Mouse (Mus musculus) heart, adult 10 weeks (tissue): ENCODE measurements around the gene Olfr160. TPM values are rescaled to one million over a fixed set of nuclear protein-coding genes. Genes with fewer than 3 reads are reported as not detected.

Experiments
- polyA plus RNA-seq: library from polyadenylated mRNA; stranded (reverse); fragments of 350-450 nt; fragmentation: Illumina TruSeq; extraction: RNeasy Lipid Tissue Mini Kit (QIAGEN cat#74804); gene quantifications from one replicate; pipeline ENCODE4 v1.2.3, GENCODE M21; 2014; ENCODE audit warnings: low read depth, low replicate concordance

The Olfr160 gene
- not detected for polyA plus RNA-seq

DNA sequence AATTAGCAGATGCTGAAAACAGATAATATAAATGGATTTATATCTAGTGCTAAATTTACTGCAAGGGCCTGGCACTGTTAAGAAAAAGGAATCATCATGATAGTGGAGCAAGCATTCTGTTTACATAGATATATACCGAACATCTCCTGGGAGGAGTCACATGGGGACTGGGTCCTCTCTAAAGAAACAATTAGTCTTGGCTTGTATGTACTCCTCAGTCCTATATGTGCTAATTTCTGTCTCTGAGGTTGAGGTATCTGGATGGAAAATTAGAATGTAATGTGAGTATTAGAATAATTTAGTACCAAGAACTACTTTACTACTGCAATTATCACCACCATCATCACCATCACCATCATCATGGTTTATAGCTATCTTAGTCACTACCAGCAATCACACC lies at the start of gene Olfr160:
Gene Olfr160, minus strand, starts transcription at position 101 of the 400 bp plus-strand sequence.

DNA sequence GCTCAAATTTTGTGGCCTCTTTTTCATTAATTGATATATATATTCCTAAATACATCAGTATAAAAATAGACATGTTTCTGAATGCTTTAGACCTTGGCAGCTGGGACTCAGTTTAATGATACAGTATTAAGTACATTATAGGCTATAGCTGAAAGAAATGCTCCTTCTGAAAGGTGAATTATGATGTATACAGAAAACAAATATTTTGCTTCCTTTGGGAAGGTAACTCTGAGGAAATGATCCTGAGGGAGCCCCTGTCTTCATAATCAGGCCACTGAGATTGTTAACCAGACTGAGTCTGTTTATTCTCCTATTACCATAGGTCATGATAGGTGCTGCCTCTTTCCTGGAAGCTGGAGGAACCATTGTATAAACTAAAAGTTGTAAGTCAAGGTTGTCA lies 28.8 kb upstream of the Olfr160 start, which contains the start of gene Olfr874:
Gene Olfr874, plus strand, starts transcription at position 301 of the 400 bp plus-strand sequence.

DNA sequence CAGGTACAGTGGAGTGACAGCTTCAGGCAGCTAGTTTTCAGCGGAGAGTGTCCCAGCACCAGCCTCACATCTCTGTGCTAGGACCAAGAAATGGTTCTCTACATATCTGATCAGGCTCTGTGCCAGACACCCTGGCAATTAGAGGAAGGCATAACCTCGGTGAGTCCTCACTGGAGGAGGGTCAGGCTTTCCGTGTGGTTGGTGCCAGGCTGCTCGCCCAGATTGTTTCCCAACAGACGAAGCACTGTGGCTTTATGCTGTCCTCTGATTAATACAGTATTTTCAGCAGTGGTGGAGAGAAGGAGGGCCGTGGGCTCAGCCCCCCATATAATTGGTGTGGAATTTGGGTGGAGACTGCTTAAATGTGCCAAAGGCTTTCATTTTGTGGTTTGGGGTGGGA lies 46.9 kb downstream of the Olfr160 start, which contains the start of gene Panx3:
Gene Panx3, minus strand, starts transcription at position 121 of the 400 bp plus-strand sequence.

Other genes with a start within 250 kb of the Olfr160 start
- 26.6 TPM for gene Msantd2, start 226.9 kb downstream of the Olfr160 start, polyA plus RNA-seq
- 73.7 TPM for gene Esam, start 188.2 kb downstream of the Olfr160 start, polyA plus RNA-seq
- gene Vsig2, start 177.0 kb downstream of the Olfr160 start, polyA plus RNA-seq = 17.8 TPM
- gene Nrgn, start 163.3 kb downstream of the Olfr160 start, polyA plus RNA-seq = 2.3 TPM
- 12.0 TPM for gene Siae, start 160.6 kb downstream of the Olfr160 start, polyA plus RNA-seq
- gene Spa17, start 102.5 kb downstream of the Olfr160 start, polyA plus RNA-seq = 9.9 TPM
- gene Tbrg1, start 58.9 kb downstream of the Olfr160 start, polyA plus RNA-seq = 36.7 TPM
- not detected for gene Panx3, start 47.0 kb downstream of the Olfr160 start, polyA plus RNA-seq
- not detected for gene Olfr874, start 28.9 kb upstream of the Olfr160 start, polyA plus RNA-seq
- not detected for gene Olfr875, start 55.6 kb upstream of the Olfr160 start, polyA plus RNA-seq
- gene Olfr876, start 86.8 kb upstream of the Olfr160 start, polyA plus RNA-seq = not detected
- not detected for gene Olfr877, start 138.0 kb upstream of the Olfr160 start, polyA plus RNA-seq
- gene Olfr145, start 180.5 kb upstream of the Olfr160 start, polyA plus RNA-seq = not detected
- not detected for gene Olfr878, start 201.6 kb upstream of the Olfr160 start, polyA plus RNA-seq